Mouse (Mus musculus) liver, adult 2 months (tissue): Measurements from ENCODE around the gene Nkd1.

ENCODE experiments used
- CTCF ChIP-seq: fragments of 200-500 bp; IDR thresholded peaks from 2 replicates; pipeline ENCODE4 v1.5.1; 2011; ENCODE audit warnings: low read depth, low read length, control low read depth
- POLR2A ChIP-seq: fragments of 200-500 bp; IDR thresholded peaks from 2 replicates; pipeline ENCODE4 v1.6.1; 2011; ENCODE audit warnings: low read length, control low read depth; ENCODE audit not compliant: insufficient read depth; ENCODE audit errors: extremely low read depth

DNA sequence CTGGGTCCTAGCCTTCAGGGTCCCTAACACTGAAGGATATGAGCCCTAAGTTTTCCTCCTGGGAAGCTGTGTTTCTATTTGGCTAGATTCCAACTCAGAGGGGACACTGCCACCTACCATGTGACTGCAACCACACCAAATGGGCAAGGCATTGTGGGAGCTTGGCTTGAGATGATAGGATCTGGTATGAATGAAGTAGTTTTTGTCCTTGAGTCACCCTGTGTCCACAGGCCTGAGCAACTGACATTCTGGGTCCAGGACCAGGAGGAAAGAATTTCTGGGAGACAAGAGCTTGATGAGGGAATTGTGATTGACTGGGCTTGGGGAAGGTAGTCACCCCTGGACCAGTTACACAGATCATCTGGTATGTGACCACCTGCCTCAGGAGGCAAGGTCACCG lies 72.8 kb downstream of the Nkd1 start:
- no peak for TF ChIP-seq CTCF
- no peak for TF ChIP-seq POLR2A
